Mouse (Mus musculus) heart, adult 2 months (tissue): ENCODE data around the gene Rpgrip1l. TPM values are rescaled to one million over a fixed set of nuclear protein-coding genes. Genes with fewer than 3 reads are reported as not detected.

ENCODE experiments used
- DNase-seq, 2 experiments: peaks; one replicate each; pipeline ENCODE4 v3.0.0; 2021
- H3K27ac ChIP-seq: fragments of 200-600 bp; 2 replicates; pipeline ENCODE4 v1.8.1; 2022
- H3K27me3 ChIP-seq: fragments of 200-500 bp; 2 replicates; pipeline ENCODE4 v1.6.1; 2012; ENCODE audit warnings: mild to moderate bottlenecking, low read length, inconsistent platforms, mixed read lengths; ENCODE audit not compliant: control insufficient read depth, insufficient read depth
- H3K36me3 ChIP-seq: fragments of 200-500 bp; 2 replicates; pipeline ENCODE4 v1.6.1; 2012; ENCODE audit warnings: low read length, inconsistent platforms; ENCODE audit not compliant: control insufficient read depth, insufficient read depth
- H3K4me1 ChIP-seq: fragments of 200-500 bp; 2 replicates; pipeline ENCODE4 v1.6.1; 2011; ENCODE audit warnings: low read length; ENCODE audit not compliant: control insufficient read depth, insufficient read depth
- H3K4me3 ChIP-seq: fragments of 200-600 bp; 2 replicates; pipeline ENCODE4 v1.8.1; 2022
- H3K79me2 ChIP-seq: fragments of 200-500 bp; replicated peaks from 2 replicates; pipeline ENCODE4 v1.6.1; 2012; ENCODE audit warnings: mild to moderate bottlenecking, inconsistent platforms, low read length, moderate library complexity, mixed read lengths; ENCODE audit not compliant: control insufficient read depth, insufficient read depth
- H3K9ac ChIP-seq: fragments of 200-500 bp; 2 replicates; pipeline ENCODE4 v1.6.1; 2012; ENCODE audit warnings: low read depth, mild to moderate bottlenecking, control low read depth, inconsistent platforms, low read length, mixed read lengths
- CTCF ChIP-seq: fragments of 200-600 bp; IDR thresholded peaks from 2 replicates; pipeline ENCODE4 v1.8.1; 2022; ENCODE audit warnings: antibody characterized with exemption, mild to moderate bottlenecking, moderate library complexity
- EP300 ChIP-seq: fragments of 200-500 bp; IDR thresholded peaks from 2 replicates; pipeline ENCODE4 v1.6.1; 2011; ENCODE audit warnings: low read depth, low read length, control low read depth; ENCODE audit not compliant: insufficient read depth
- POLR2A ChIP-seq: fragments of 200-500 bp; IDR thresholded peaks from 2 replicates; pipeline ENCODE4 v1.6.1; 2011; ENCODE audit warnings: mild to moderate bottlenecking, low read depth, low read length, control low read depth; ENCODE audit not compliant: insufficient read depth
- WGBS: fragments of 180-500 bp; shearing (Covaris S2); methylation state at CpG from one replicate; pipeline ENCODE4 v1.1.7; 2018; 5-methylcytosine and 5-hydroxymethylcytosine counted together
- intact Hi-C: fragments of 180-260 bp; cut with DNase I; formaldehyde crosslinking; loops from one replicate; pipeline ENCODE4 v1.15.1; 2025
- polyA plus RNA-seq: library from polyadenylated mRNA; depleted of rRNA; stranded (reverse); fragments of >200 nt; gene quantifications from 2 replicates; pipeline ENCODE4 v1.2.3, GENCODE M21; 2012
- total RNA-seq, 2 experiments: library from RNA; stranded (reverse); gene quantifications; 2 replicates each; pipeline ENCODE4 v1.2.3; 2021

The Rpgrip1l gene
- total and polyA plus RNA-seq, 3 experiments = 0.88 to 3.6 (median 3.2) TPM

DNA sequence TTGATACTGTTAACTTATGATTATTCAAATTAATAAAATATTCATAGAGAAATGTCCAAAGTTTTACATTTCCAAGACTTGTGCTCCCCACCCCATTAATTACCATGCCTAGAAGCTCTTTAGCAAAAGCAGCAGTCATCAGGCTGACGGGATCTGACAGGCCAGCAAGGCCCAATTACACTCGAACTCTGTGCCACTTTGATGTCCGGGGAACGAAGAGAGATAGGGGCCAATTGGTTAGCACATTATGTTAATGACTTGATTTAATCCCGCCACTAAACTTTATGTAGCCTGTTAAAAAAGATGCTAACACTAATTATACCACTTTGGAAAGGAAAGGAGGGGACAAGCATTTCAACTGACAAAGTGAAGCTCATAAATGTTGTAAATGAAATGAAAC lies 71.7 kb downstream of the Rpgrip1l start:
- H3K79me2 ChIP-seq = no peaks in the 10 kb centered on the region
- H3K36me3 ChIP-seq = no peaks in the 10 kb centered on the region
- 89% methylated on average over 5 of the region's 5 CpGs for WGBS
- H3K4me3 ChIP-seq = no peak overlapping the region
- intact Hi-C loops = no loop called here
- no peak for DNase-seq
- H3K9ac ChIP-seq = no peak overlapping the region
- H3K27me3 ChIP-seq = no peaks in the 10 kb centered on the region
- H3K4me1 ChIP-seq = no peaks in the 10 kb centered on the region; the same call in 1 of the 2 replicates
- H3K27ac ChIP-seq = no peak overlapping the region
- no peak for TF ChIP-seq POLR2A
- no peak for TF ChIP-seq CTCF
- no peak for TF ChIP-seq EP300

DNA sequence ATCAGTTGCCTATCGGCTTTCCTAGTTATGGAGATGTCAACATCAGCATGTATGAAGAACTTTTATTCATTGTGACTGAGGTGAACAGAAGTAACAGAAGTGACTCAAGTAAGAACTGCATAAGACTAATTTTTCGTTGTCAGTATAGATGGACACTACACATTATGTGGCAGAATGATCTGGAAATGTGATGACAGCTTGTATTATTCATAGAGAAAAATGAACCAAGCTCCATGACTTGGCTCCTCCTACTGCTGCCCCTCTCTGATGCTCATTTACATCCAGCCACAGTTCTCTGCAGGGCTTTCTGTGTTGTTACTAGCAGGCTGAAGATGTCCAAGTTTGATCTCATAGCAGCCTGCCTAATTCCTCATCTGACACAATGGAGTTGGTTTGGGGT lies 75.9 kb downstream of the Rpgrip1l start:
- Histone ChIP-seq H3K36me3 (no peaks in the 10 kb centered on the region), H3K4me3 (no peak overlapping the region), H3K27me3 (no peaks in the 10 kb centered on the region), H3K9ac (no peak overlapping the region), H3K27ac (no peak overlapping the region), H3K4me1 (no peaks in the 10 kb centered on the region; the same call in 1 of the 2 replicates), H3K79me2 (no peaks in the 10 kb centered on the region)
- TF ChIP-seq EP300 = no peak
- TF ChIP-seq CTCF = no peak
- TF ChIP-seq POLR2A = no peak
- DNase-seq = no peak
- 75% methylated on average over 2 of the region's 2 CpGs for WGBS
- intact Hi-C loops = no loop called here

DNA sequence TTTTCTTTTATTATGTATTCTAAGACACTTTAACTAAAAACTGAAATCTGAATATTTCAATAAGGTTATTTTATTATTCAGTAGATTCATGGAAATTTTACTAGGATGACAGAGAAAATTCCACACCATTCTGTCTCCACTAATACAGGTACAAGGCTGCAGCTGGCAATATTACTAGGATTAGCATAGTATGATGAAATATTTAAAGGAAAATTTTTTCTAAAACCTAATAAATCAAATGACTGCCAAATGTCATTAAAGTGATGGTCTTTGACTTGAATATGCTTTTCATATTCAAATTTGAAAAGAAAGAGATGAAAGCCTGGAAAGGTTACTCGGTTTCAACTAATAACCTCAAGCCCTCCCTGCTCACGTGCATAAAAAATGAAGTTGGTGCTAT lies 79.0 kb downstream of the Rpgrip1l start:
- H3K27ac ChIP-seq = no peak overlapping the region
- H3K4me3 ChIP-seq = no peak overlapping the region
- H3K4me1 ChIP-seq = no peaks in the 10 kb centered on the region
- 96% methylated on average over 2 of the region's 2 CpGs for WGBS
- TF ChIP-seq CTCF = no peak
- no peaks in the 10 kb centered on the region for H3K36me3 ChIP-seq
- no peak overlapping the region for H3K9ac ChIP-seq
- intact Hi-C loops = no loop called here
- H3K27me3 ChIP-seq = no peaks in the 10 kb centered on the region
- no peaks in the 10 kb centered on the region for H3K79me2 ChIP-seq
- no peak for DNase-seq

DNA sequence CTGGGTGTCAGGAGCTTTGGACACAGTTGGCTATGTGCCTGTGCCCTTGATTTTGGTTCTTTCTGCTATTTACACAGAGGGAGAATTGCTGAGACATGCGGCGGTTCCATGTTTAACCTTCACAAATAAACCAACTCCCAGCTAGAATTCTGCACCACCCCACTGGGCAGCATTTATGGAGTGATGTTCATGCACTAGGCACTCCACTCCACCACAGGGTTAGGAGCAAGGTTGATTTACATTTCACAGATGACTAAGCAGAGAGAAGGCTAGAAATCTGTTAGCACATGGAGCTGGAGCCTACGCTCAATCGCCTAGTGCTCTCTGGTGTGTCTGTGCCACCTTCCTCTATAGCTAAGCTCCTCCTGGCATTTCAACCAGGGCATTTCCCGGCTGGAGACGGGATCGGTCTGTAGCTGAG lies 85.6 kb downstream of the Rpgrip1l start:
- Histone ChIP-seq H3K79me2 (no peaks in the 10 kb centered on the region), H3K27ac (no peak overlapping the region), H3K4me1 (no peaks in the 10 kb centered on the region), H3K27me3 (no peaks in the 10 kb centered on the region), H3K36me3 (no peaks in the 10 kb centered on the region), H3K9ac (no peak overlapping the region), H3K4me3 (no peak overlapping the region)
- TF ChIP-seq POLR2A (no peak), CTCF (no peak), EP300 (no peak)
- DNase-seq = no peak
- intact Hi-C loops = no loop called here
- WGBS = 97% methylated on average over 7 of the region's 7 CpGs

DNA sequence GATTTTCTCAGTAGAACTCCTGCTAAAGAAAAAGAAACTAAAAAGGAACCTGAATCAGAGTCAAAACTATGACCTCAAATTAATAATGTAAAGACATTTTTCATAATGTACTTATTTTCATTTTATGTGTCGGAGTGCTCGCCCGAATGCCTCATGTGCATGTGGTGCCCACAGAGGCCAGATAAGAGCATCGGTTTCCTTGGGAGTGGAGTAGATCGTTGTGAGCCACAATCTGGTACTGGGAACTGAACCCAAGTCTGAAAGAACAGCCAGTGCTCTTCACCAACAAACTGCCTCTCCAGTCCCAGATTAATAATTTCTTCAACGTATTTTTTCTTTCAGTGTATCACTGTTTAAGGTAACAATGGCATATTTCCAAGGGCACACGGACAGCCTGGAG lies 88.8 kb downstream of the Rpgrip1l start:
- H3K9ac ChIP-seq = no peak overlapping the region
- TF ChIP-seq POLR2A (no peak), CTCF (no peak), EP300 (no peak)
- intact Hi-C loops = no loop called here
- DNase-seq = no peak
- H3K4me3 ChIP-seq = no peak overlapping the region
- no peaks in the 10 kb centered on the region for H3K79me2 ChIP-seq
- H3K36me3 ChIP-seq = no peaks in the 10 kb centered on the region
- H3K27me3 ChIP-seq = no peaks in the 10 kb centered on the region
- no peaks in the 10 kb centered on the region for H3K4me1 ChIP-seq
- no peak overlapping the region for H3K27ac ChIP-seq
- 88% methylated on average over 7 of the region's 7 CpGs for WGBS

DNA sequence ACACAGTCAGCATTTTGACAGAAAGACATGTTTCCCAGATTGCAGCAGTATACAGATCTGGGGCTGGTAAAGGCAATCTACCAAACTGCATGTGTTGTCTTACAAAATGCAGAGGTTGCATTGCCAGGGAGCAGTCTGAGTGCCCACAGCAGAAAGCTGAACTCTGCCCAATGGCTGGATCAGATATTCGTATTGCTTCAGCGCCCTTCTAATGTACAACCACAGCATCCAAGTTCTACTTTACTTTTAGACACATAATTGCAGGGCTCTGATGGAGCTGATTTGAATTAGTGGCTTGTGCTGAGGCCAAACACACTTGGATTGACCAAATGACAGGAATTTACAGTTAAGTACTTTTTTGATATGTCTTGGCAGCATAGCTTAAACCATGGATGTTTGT lies 91.2 kb downstream of the Rpgrip1l start:
- DNase-seq = no peak
- no peaks in the 10 kb centered on the region for H3K27me3 ChIP-seq
- no peak overlapping the region for H3K9ac ChIP-seq
- H3K27ac ChIP-seq = no peak overlapping the region
- H3K4me1 ChIP-seq = no peaks in the 10 kb centered on the region
- H3K4me3 ChIP-seq = no peak overlapping the region
- no peaks in the 10 kb centered on the region for H3K79me2 ChIP-seq
- intact Hi-C loops = no loop called here
- H3K36me3 ChIP-seq = no peaks in the 10 kb centered on the region
- TF ChIP-seq EP300 (no peak), POLR2A (no peak), CTCF (no peak)
- WGBS = 87% methylated on average over 2 of the region's 2 CpGs

DNA sequence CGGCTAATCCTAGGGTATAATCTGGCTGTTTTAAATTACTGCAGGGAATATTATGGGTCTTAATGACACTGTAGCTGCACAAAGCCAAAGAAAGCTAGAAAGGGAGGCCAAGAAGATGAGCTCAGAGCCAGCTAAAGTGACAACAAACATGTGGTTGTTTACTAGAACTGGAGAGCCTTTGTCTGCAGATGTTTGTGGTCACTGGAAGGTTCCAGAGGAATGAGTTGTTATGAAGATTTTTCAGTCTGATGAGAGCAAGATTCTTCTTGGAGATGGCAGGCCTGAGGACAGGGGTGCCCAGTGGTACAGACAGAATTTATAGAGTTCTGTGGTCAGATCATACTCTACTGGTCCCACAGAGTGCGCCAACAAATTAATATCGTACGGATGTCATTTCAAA lies 94.8 kb downstream of the Rpgrip1l start:
- H3K9ac ChIP-seq = no peak overlapping the region
- no peaks in the 10 kb centered on the region for H3K27me3 ChIP-seq
- TF ChIP-seq EP300 (no peak), CTCF (no peak), POLR2A (no peak)
- WGBS = 88% methylated on average over 4 of the region's 4 CpGs
- H3K36me3 ChIP-seq = no peaks in the 10 kb centered on the region
- no peak for DNase-seq
- H3K79me2 ChIP-seq = no peaks in the 10 kb centered on the region
- no peaks in the 10 kb centered on the region for H3K4me1 ChIP-seq
- H3K27ac ChIP-seq = no peak overlapping the region
- intact Hi-C loops = no loop called here
- no peak overlapping the region for H3K4me3 ChIP-seq
